Mouse (Mus musculus) CD8-positive naive resting alpha-beta T cell, adult 57 days (primary cell): Measurements from ENCODE around the gene Gm28044. TPM values are rescaled to one million over a fixed set of nuclear protein-coding genes. Genes with fewer than 3 reads are reported as not detected.

Experiments used
- total RNA-seq: library from RNA; stranded (reverse); gene quantifications from one replicate; pipeline ENCODE4 v1.2.4, GENCODE M21; 2023

Gm28044 gene
- total RNA-seq = not detected

GRCm38 (mm10) chr13:67360131-67360744 lies at the start of gene Gm28044, which contains the start of gene Zfp953:
Gene Gm28044 (minus strand): TSS chr13:67360536.
Gene Zfp953 (minus strand): TSS chr13:67360605.

DNA sequence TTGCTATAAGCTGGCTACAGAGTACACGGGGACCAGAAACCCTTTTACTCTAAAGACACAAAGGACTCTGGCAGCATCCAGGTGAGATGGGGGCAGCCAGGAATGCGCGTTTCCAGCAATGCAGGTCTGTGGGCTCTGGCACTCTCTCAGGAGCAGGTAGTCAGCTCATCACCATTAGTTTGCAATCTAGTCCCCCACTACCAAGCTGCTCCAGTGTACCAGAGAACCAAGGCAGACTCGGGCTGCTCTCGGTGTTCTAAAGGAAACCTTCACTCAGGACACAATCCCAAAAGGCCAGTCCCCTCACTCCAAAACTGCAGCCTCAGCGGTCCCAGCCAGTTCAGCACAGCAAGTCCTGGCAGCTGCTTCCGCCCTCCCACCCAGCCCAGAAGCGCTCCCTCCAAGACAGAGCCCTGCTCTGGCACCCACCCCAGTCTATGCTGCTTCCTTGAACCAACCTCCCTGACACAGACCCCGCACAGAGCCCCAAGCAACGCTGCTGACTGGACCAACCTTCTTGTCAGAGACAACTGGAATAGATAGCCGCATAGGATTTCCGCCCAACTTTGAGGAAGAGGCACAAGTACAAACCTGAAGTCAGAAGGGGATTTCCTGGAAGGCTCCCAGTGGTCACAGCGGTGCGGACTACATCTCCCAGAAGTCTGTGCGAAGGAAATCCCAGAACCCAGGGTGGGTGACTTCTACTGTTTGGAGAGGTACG lies 39.0 kb upstream of the Gm28044 start, which contains the start of gene Zfp429:
TSS of gene Zfp429 (minus strand) at position 637 of the 721 bp plus-strand sequence.

GRCm38 (mm10) chr13:67375050-67375911 lies 14.9 kb upstream of the Gm28044 start, which contains the start of the genes Gm28041 and Zfp456:
Gene Gm28041 (minus strand): TSS chr13:67375733.
Gene Zfp456 (minus strand): TSS chr13:67375810.

DNA sequence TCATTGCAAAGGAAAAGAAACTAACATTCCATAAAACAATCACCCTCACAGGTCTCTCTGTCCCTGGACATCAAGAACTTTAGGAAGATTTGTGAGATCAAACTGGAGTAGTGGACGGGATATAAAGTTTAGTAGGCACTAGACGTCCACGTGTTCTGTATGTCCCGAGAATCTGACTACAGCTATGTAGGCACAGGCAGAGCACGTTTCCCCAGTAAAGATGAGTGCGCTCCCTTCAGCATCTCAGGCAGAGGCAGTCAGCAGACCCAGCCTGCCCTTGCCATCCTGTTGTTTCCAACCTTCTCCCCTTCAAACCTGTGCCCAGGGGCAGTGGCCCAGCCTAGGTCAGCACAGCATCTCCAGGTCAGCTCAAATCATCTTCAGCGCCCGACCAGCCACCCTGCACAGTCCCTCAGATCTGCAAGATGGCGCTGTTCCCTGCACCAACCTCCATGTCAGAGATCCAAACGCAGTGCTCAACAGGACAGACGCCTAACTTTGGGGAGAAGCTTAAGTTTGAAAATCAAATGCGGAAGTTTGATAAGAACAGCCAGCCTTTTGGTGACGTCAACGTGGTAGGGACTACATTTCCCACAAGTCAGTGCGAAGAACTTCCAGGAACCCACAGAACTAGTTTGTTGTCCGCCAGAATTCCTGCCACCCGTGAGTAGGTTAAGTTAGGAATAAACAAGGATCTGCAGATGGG lies 28.2 kb downstream of the Gm28044 start, which contains the start of gene Zfp595:
TSS of gene Zfp595 (minus strand) at position 552 of the 706 bp plus-strand sequence.

GRCm38 (mm10) chr13:67305822-67306672 lies 54.3 kb downstream of the Gm28044 start, which contains the start of gene Zfp457:
Gene Zfp457 (minus strand): TSS chr13:67306485.

GRCm38 (mm10) chr13:67278314-67278713 lies 82.0 kb downstream of the Gm28044 start, which contains the start of gene Zfp458:
Gene Zfp458 (minus strand): TSS chr13:67278466.

Other genes starting within 250 kb of the Gm28044 start
- gene Rslcan18, start 244.3 kb downstream of the Gm28044 start, total RNA-seq = not detected
- gene Zfp759, start 238.9 kb downstream of the Gm28044 start, total RNA-seq = 3.9 TPM
- gene Rsl1, start 187.4 kb downstream of the Gm28044 start, total RNA-seq = 8.6 TPM
- gene Zfp455, start 166.0 kb downstream of the Gm28044 start, total RNA-seq = 1.3 TPM
- 2.2 TPM for gene Zfp458, start 82.1 kb downstream of the Gm28044 start, total RNA-seq
- gene Zfp457, start 54.1 kb downstream of the Gm28044 start, total RNA-seq = 1.4 TPM
- gene Zfp595, start 28.0 kb downstream of the Gm28044 start, total RNA-seq = 12.2 TPM
- gene Zfp953, start 69 bp upstream of the Gm28044 start, total RNA-seq = 9.0 TPM
- 3.4 TPM for gene Gm28041, start 15.2 kb upstream of the Gm28044 start, total RNA-seq
- 7.4 TPM for gene Zfp456, start 15.3 kb upstream of the Gm28044 start, total RNA-seq
- gene Zfp429, start 39.3 kb upstream of the Gm28044 start, total RNA-seq = 19.0 TPM
- gene Zfp459, start 60.9 kb upstream of the Gm28044 start, total RNA-seq = 3.3 TPM
- gene Zfp874a, start 91.1 kb upstream of the Gm28044 start, total RNA-seq = 14.4 TPM
- gene Zfp874b, start 123.7 kb upstream of the Gm28044 start, total RNA-seq = 25.2 TPM
- 13.9 TPM for gene Zfp58, start 140.0 kb upstream of the Gm28044 start, total RNA-seq
- not detected for gene Gm26965, start 165.6 kb upstream of the Gm28044 start, total RNA-seq
- 21.2 TPM for gene Zfp87, start 165.6 kb upstream of the Gm28044 start, total RNA-seq
- 12.6 TPM for gene Zfp748, start 193.3 kb upstream of the Gm28044 start, total RNA-seq
- gene Zfp729b, start 249.2 kb upstream of the Gm28044 start, total RNA-seq = 19.2 TPM